Mouse (Mus musculus) intestine, embryonic 16.5 days (tissue): ENCODE data around the gene Nlrc3. TPM values are rescaled to one million over a fixed set of nuclear protein-coding genes. Genes with fewer than 3 reads are reported as not detected.
A peak's percentile ranks its signal among the peaks of the same experiment; 100 is the strongest.
"Not testable (repeated sequence)": the region's sequence is repeated elsewhere in the genome, so short reads cannot be mapped to it uniquely, and the experiment has no call there.

Experiments used
- ATAC-seq: fragments of 200-750 bp; cut with Nextera tagmentation; 2 replicates; pipeline ENCODE4 v1.8.0; 2017; ENCODE audit warnings: moderate TSS enrichment, moderate library complexity
- H3K27ac ChIP-seq: fragments of 300-500 bp; sonication (generic); 2 replicates; pipeline ENCODE4 v1.5.1; 2014; ENCODE audit warnings: mild to moderate bottlenecking, low read length
- H3K27me3 ChIP-seq: fragments of 300-500 bp; sonication (generic); replicated peaks from 2 replicates; pipeline ENCODE4 v1.6.1; 2014; ENCODE audit warnings: low read length, control low read depth, mixed read lengths; ENCODE audit not compliant: control insufficient read depth, insufficient read depth
- H3K36me3 ChIP-seq: fragments of 300-500 bp; sonication (generic); 2 replicates; pipeline ENCODE4 v1.6.1; 2014; ENCODE audit warnings: low read length, control low read depth; ENCODE audit not compliant: control insufficient read depth, insufficient read depth
- H3K4me1 ChIP-seq: fragments of 300-500 bp; sonication (generic); 2 replicates; pipeline ENCODE4 v1.6.1; 2014; ENCODE audit warnings: low read length, control low read depth, mixed read lengths; ENCODE audit not compliant: control insufficient read depth, insufficient read depth
- H3K4me2 ChIP-seq: fragments of 300-500 bp; sonication (generic); 2 replicates; pipeline ENCODE4 v1.6.1; 2014; ENCODE audit warnings: low read depth, low read length, control low read depth
- H3K4me3 ChIP-seq: fragments of 300-500 bp; sonication (generic); 2 replicates; pipeline ENCODE4 v1.5.1; 2014; ENCODE audit warnings: mild to moderate bottlenecking, low read length
- H3K9ac ChIP-seq: fragments of 300-500 bp; sonication (generic); 2 replicates; pipeline ENCODE4 v1.6.1; 2014; ENCODE audit warnings: low read depth, low read length
- H3K9me3 ChIP-seq: fragments of 300-500 bp; sonication (generic); 2 replicates; pipeline ENCODE4 v1.6.1; 2016; ENCODE audit warnings: low read length, control low read depth; ENCODE audit not compliant: control insufficient read depth
- WGBS: fragments of 180-500 bp; shearing (Covaris S2); extraction: QIAGEN DNeasy Blood & Tissue Kit; methylation state at CpG from one replicate; pipeline ENCODE4 v1.1.7; 2014; 5-methylcytosine and 5-hydroxymethylcytosine counted together
- polyA plus RNA-seq: library from polyadenylated mRNA; unstranded; fragments of >200 nt; fragmentation: Nextera tagmentation; extraction: Ambion mirVana; gene quantifications from 2 replicates; pipeline ENCODE4 v1.2.1, GENCODE M21; 2015

The Nlrc3 gene
- polyA plus RNA-seq, 1 experiment from 2014 or later, result 1.2 TPM

DNA sequence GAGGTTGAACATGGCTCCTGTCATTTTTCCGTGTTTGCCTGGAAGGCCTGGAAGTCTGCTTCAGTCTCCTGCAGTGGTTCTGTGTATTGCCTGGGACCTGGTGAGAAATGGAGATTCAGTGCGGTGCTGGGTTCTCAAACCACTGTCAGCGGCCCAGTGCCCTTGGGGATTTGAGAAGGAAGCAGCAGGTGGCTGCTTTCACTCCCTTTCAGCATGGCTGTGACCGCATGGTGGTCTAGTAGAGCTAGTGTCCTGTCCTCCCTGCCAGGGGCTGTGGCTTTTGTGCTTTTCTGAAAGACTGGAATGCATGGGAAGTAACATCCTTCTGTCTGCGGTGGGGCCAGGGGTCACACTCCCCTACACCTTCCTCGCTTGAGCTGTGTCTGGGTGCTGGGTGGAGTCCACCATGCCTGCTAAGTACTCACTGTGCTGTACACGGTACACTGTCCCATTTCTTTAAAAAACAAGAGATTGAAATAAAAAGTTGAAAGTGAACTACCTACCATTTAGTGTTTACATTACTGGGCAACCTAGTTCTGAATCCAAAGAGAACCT is 6.8 kb upstream of the Nlrc3 start:
- Histone ChIP-seq H3K4me3 (no peak overlapping the region), H3K9me3 (no peaks in the 10 kb centered on the region), H3K27me3 (no peaks in the 10 kb centered on the region), H3K4me1 (no peaks in the 10 kb centered on the region), H3K36me3 (peaks cover 51% of the 10 kb centered on the region), H3K27ac (no peak overlapping the region), H3K4me2 (no peak overlapping the region), H3K9ac (no peak overlapping the region)
- 84% methylated on average over 7 of the region's 7 CpGs for WGBS
- no peak for ATAC-seq

DNA sequence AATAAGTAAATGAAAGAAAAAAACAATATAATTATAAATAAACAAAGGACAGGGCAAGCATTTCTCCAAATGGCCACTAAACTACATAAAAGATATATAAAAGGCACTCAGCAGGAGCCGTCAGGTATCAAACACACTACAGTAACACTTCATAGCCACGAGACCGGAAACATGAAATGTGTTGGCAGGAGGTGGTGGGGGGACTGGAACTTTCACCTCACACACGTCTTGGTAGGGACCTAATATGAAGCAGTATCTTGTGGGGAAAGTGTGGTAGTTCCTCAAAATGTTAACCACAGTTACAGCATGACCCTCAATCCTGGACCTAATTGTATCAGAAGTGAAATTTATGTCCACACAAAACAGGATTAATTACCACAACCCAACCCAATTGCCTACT is 5.7 kb upstream of the Nlrc3 start:
- ATAC-seq, result no peak

DNA sequence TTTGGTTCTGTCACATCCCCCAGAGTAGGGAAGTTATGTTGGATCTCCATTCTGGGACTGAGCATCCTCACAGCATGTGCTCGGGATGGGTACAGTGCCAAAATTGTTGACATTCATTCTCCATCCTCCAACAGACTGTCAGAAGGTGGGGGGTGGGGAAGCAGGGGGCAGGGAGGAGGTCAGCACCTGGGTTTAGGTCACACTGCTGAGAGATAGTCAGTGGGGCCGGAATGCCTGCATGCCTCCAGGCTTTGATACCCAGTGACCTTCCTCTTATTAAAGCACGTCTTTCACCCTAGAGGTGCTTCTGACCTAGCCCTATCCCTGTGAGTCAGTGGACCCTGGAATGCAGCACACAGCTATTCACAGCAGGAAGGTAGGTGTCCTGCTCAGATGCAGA is 280 bp upstream of the Nlrc3 start:
- Histone ChIP-seq H3K9me3 (no peaks in the 10 kb centered on the region), H3K4me1 (peaks cover 8% of the 10 kb centered on the region), H3K27me3 (no peaks in the 10 kb centered on the region), H3K9ac (no peak overlapping the region), H3K4me3 (no peak overlapping the region), H3K36me3 (peaks cover 22% of the 10 kb centered on the region), H3K4me2 (no peak overlapping the region), H3K27ac (no peak overlapping the region)
- 56% methylated on average over 3 of the region's 3 CpGs for WGBS
- ATAC-seq, result no peak

More for the DNA sequence above, 5.7 kb upstream of the Nlrc3 start:
- WGBS, result 92% methylated on average over 4 of the region's 4 CpGs
- Histone ChIP-seq H3K4me1 (no peaks in the 10 kb centered on the region), H3K9me3 (no peaks in the 10 kb centered on the region), H3K4me2 (no peak overlapping the region), H3K27me3 (no peaks in the 10 kb centered on the region), H3K4me3 (no peak overlapping the region), H3K9ac (no peak overlapping the region), H3K36me3 (peaks cover 46% of the 10 kb centered on the region), H3K27ac (no peak overlapping the region)

DNA sequence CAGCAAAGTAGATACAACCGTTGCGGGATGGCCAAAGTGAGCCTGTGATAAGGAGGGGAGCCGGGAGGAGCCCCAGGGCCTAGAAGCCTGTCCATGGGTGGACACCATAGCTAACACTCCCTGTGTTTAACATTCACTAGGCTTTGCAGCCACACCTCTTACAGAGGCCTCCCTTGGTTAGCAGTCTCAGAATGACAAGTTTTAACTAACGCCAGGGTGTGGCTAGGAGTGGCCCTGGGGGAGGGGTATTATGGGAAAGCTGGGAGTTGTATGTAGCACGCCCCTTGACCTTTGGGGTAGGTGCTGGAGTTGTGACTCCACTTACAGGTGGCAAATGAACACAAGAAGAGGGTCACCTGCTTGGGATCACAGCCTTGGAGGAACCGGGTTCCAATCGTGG is 774 bp downstream of the Nlrc3 start:
- Histone ChIP-seq H3K4me3 (no peak overlapping the region), H3K27me3 (no peaks in the 10 kb centered on the region), H3K9ac (no peak overlapping the region), H3K4me2 (no peak overlapping the region), H3K36me3 (peaks cover 13% of the 10 kb centered on the region), H3K27ac (no peak overlapping the region), H3K4me1 (peaks cover 8% of the 10 kb centered on the region), H3K9me3 (no peaks in the 10 kb centered on the region)
- WGBS, result 63% methylated on average over 7 of the region's 7 CpGs
- peak; percentile 87 for ATAC-seq

DNA sequence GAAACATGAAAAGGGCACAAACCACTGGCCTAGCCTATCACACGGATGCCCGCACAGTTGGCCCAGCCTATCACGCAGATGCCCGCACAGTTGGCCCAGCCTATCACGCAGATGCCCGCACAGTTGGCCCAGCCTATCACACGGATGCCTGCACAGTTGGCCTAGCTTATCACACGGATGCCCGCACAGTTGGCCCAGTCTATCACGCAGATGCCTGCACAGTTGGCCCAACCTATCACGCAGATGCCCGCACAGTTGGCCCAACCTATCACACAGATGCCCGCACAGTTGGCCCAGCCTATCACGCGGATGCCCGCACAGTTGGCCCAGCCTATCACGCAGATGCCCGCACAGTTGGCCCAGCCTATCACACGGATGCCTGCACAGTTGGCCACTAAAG is 2.0 kb downstream of the Nlrc3 start:
- not testable (repeated sequence) for H3K9me3 ChIP-seq, H3K4me2 ChIP-seq, H3K4me3 ChIP-seq, H3K36me3 ChIP-seq, H3K27ac ChIP-seq, H3K9ac ChIP-seq, ATAC-seq, H3K4me1 ChIP-seq, H3K27me3 ChIP-seq
- WGBS, result 90% methylated on average over 19 of the region's 19 CpGs

DNA sequence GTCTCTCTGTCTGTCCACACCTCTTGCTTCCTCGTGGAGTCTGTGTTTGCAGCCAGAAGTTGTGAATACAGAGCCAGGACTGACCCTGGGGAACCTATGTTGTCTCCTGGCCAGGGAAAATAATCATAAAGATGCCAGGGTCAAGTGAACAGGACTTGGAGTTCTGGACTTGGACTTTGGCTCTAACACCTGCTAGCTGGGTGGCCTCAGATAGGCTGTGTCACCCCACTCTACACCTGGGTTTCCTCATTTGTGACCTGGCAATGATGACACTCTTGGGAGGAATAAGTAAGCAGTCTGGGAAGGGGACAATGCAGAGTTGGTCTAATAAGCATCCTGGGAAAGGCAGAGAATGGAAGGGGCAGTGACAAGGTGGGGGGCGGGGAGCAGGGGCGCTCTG is 10.9 kb downstream of the Nlrc3 start:
- no peak overlapping the region for H3K9ac ChIP-seq
- H3K4me3 ChIP-seq, result no peak overlapping the region
- H3K4me1 ChIP-seq, result peaks cover 8% of the 10 kb centered on the region; the same call in 1 of the 2 replicates
- no peaks in the 10 kb centered on the region for H3K36me3 ChIP-seq
- no peak overlapping the region for H3K27ac ChIP-seq
- no peak overlapping the region for H3K4me2 ChIP-seq
- no peaks in the 10 kb centered on the region for H3K27me3 ChIP-seq
- ATAC-seq, result peak; percentile 93
- no peaks in the 10 kb centered on the region for H3K9me3 ChIP-seq
- 80% methylated on average over 3 of the region's 3 CpGs for WGBS

DNA sequence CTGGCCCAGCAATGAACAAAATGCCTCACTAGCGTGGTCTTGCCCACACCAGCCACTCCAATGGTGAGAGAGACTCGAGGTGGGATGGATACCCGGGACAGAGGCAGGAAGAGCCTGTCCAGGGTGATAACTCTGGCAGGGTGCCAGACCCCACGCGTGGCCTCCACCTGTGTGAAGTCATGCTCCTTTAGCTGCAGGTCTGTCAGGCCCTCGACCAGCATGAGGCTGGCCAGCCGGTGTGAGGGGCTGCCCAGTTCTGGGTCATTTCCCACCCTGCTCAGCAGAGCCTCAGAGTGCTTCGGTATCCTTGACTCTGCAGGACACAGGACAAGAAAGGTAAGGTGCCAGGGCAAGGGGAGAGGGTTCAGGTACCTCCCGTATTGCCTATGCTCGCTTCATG is 11.4 kb downstream of the Nlrc3 start:
- 69% methylated on average over 10 of the region's 10 CpGs for WGBS
- ATAC-seq, result peak; percentile 51

DNA sequence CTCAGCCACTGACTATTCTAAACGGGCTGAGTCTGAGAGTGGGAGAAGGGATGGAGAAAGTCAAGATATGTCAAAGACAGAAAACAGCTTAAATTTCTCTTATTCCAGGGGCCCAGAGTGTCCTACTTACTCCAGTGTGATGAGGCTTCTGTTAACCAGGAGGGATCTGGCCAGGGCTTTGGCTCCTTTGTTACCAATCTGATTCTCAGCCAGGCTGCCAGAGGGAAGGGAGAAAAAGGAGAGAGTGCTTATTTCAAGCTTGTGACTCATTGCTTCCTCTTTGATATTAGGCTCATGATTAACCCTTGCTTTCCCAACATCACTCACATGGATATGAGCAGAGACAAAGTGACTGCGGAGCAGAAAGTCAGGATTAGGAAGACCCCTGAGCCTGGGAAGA is 17.2 kb downstream of the Nlrc3 start:
- no peaks in the 10 kb centered on the region for H3K9me3 ChIP-seq
- no peaks in the 10 kb centered on the region for H3K27me3 ChIP-seq
- no peaks in the 10 kb centered on the region for H3K36me3 ChIP-seq
- H3K4me2 ChIP-seq, result no peak overlapping the region
- ATAC-seq, result no peak
- no peaks in the 10 kb centered on the region for H3K4me1 ChIP-seq
- WGBS, result 57% methylated on average over 2 of the region's 2 CpGs
- H3K27ac ChIP-seq, result no peak overlapping the region
- no peak overlapping the region for H3K4me3 ChIP-seq
- no peak overlapping the region for H3K9ac ChIP-seq

More for the DNA sequence above, 11.4 kb downstream of the Nlrc3 start:
- Histone ChIP-seq H3K4me3 (no peak overlapping the region), H3K4me1 (peaks cover 8% of the 10 kb centered on the region; the same call in 1 of the 2 replicates), H3K9ac (no peak overlapping the region), H3K27ac (no peak overlapping the region), H3K27me3 (no peaks in the 10 kb centered on the region), H3K36me3 (no peaks in the 10 kb centered on the region), H3K4me2 (no peak overlapping the region), H3K9me3 (no peaks in the 10 kb centered on the region)

DNA sequence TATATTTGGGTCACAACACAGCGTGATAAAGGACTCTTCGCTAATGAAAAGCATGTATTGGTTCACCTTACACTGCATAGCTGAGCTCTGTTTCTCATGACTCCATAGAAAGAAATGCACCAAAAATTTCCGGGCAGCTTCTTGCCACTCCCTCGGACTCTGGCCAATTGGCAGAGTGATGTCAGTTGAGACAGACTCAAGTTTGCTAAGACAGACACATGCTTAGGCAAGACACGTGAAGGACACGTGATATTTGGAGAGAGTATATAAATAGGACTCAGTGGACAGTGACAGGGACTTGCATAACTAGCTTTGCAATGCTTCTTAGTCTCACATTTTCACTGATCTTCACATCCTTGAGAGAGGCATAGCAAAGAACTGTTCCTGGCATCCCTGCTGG is 20.1 kb downstream of the Nlrc3 start:
- no peak overlapping the region for H3K4me3 ChIP-seq
- H3K36me3 ChIP-seq, result no peaks in the 10 kb centered on the region
- WGBS, result 85% methylated on average over 6 of the region's 6 CpGs
- no peaks in the 10 kb centered on the region for H3K9me3 ChIP-seq
- no peak for ATAC-seq
- no peak overlapping the region for H3K9ac ChIP-seq
- no peaks in the 10 kb centered on the region for H3K27me3 ChIP-seq
- H3K27ac ChIP-seq, result no peak overlapping the region
- H3K4me1 ChIP-seq, result no peaks in the 10 kb centered on the region
- H3K4me2 ChIP-seq, result no peak overlapping the region

DNA sequence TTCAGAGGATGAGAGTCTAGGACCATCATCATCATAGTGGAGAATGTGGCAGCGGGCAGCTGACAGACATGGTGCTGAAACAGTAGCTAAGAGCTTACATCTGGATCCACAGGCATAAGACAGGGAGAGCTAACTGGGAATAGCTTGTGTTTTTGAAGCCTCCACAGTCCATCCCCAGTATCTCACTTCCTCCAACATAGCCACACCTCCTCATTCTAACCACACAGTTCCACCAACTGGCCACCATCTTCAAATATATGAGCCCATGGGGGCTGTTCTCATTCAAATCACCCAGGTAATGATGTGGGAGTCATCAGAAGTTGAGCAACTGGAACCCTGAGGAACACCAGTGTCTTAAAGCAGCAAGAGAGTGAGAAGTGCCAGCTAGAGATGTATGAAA is 25.3 kb downstream of the Nlrc3 start:
- no peak overlapping the region for H3K9ac ChIP-seq
- no peaks in the 10 kb centered on the region for H3K36me3 ChIP-seq
- no peak for ATAC-seq
- no peak overlapping the region for H3K4me3 ChIP-seq
- H3K4me1 ChIP-seq, result no peaks in the 10 kb centered on the region
- H3K9me3 ChIP-seq, result no peaks in the 10 kb centered on the region
- no peaks in the 10 kb centered on the region for H3K27me3 ChIP-seq
- 90% methylated on average over 1 of the region's 1 CpGs for WGBS
- no peak overlapping the region for H3K4me2 ChIP-seq
- H3K27ac ChIP-seq, result no peak overlapping the region
